Mouse (Mus musculus): ENCODE measurements around the gene Rgs16. TPM values are rescaled to one million over a fixed set of nuclear protein-coding genes. Genes with fewer than 3 reads are reported as not detected.

Rgs16 gene
- 10 to 100 TPM; 10.9 to 46.2 TPM for polyA plus RNA-seq (2017; shearing (Covaris generic))

- peak; percentile 88 for ATAC-seq
These were observed at the start of gene Rgs16 for GRCm38 (mm10) chr1:153740145-153740544. TSS of gene Rgs16 (plus strand) at chr1:153740349.

- ATAC-seq: no peak
These were observed 47.6 kb upstream of the Rgs16 start for GRCm38 (mm10) chr1:153692526-153692925.

- no peak for ATAC-seq
These were observed 45.6 kb upstream of the Rgs16 start for GRCm38 (mm10) chr1:153694372-153695120.

GRCm38 (mm10) chr1:153695398-153695797, 44.8 kb upstream of the Rgs16 start:
- no peak for ATAC-seq

GRCm38 (mm10) chr1:153696093-153696492, 44.1 kb upstream of the Rgs16 start:
- no peak for ATAC-seq

GRCm38 (mm10) chr1:153696541-153696940, 43.6 kb upstream of the Rgs16 start:
- no peak for ATAC-seq

- no peak for ATAC-seq
These were observed 42.4 kb upstream of the Rgs16 start for GRCm38 (mm10) chr1:153697581-153698251.

- no peak for ATAC-seq
These were observed 41.7 kb upstream of the Rgs16 start for GRCm38 (mm10) chr1:153698311-153699084.

GRCm38 (mm10) chr1:153700448-153701063, 39.6 kb upstream of the Rgs16 start:
- peak; percentile 74 for ATAC-seq

GRCm38 (mm10) chr1:153701461-153701860, 38.7 kb upstream of the Rgs16 start:
- no peak for ATAC-seq

- no peak for ATAC-seq
These were observed 37.8 kb upstream of the Rgs16 start for GRCm38 (mm10) chr1:153702166-153702852.

GRCm38 (mm10) chr1:153702853-153703410, 37.2 kb upstream of the Rgs16 start:
- ATAC-seq: peak; percentile 44

- ATAC-seq: no peak
These were observed 36.6 kb upstream of the Rgs16 start for GRCm38 (mm10) chr1:153703445-153703991.

GRCm38 (mm10) chr1:153704174-153704573, 36.0 kb upstream of the Rgs16 start:
- no peak for ATAC-seq

GRCm38 (mm10) chr1:153704996-153705395, 35.2 kb upstream of the Rgs16 start:
- no peak for ATAC-seq

- ATAC-seq: no peak
These were observed 31.5 kb upstream of the Rgs16 start for GRCm38 (mm10) chr1:153708626-153709025.

GRCm38 (mm10) chr1:153709451-153709850, 30.7 kb upstream of the Rgs16 start:
- peak; percentile 51 for ATAC-seq

GRCm38 (mm10) chr1:153711544-153712262, 28.4 kb upstream of the Rgs16 start:
- ATAC-seq: no peak

- ATAC-seq: peak; percentile 51
These were observed 27.5 kb upstream of the Rgs16 start for GRCm38 (mm10) chr1:153712633-153713032.

- no peak for ATAC-seq
These were observed 22.2 kb upstream of the Rgs16 start for GRCm38 (mm10) chr1:153717990-153718389.

GRCm38 (mm10) chr1:153720935-153721334, 19.2 kb upstream of the Rgs16 start:
- ATAC-seq: no peak

All from CD4-positive, CD25-positive, alpha-beta regulatory T cell, adult 4 months (primary cell).